Mouse (Mus musculus): ENCODE data around the gene Dop1b. TPM values are rescaled to one million over a fixed set of nuclear protein-coding genes. Genes with fewer than 3 reads are reported as not detected.

Gene Dop1b
- polyA plus RNA-seq, 1 experiment: 13.4 TPM

GRCm38 (mm10) chr16:93816861-93817260, 105.2 kb downstream of the Dop1b start:
- H3K36me3 ChIP-seq (ENCODE audit: control insufficient read depth, insufficient read depth): no peaks in the 10 kb centered on the region
- H3ac ChIP-seq (ENCODE audit: control insufficient read depth, insufficient read length): no peak overlapping the region
- no peaks in the 10 kb centered on the region for H3K79me2 ChIP-seq (ENCODE audit: control insufficient read depth, insufficient read depth)
- H3K27me3 ChIP-seq (ENCODE audit: control insufficient read depth, insufficient read depth, insufficient read length): no peaks in the 10 kb centered on the region
- no peak overlapping the region for H3K4me3 ChIP-seq
- H3K4me2 ChIP-seq (ENCODE audit: low read depth): no peak overlapping the region
- TF ChIP-seq MAX (IDR thresholded peaks at IDR 0.05; ENCODE audit: low read depth) (no peak), SRF (IDR thresholded peaks at IDR 0.05; ENCODE audit: control insufficient read depth, insufficient read length, low read depth) (no peak), POLR2AphosphoS2 (IDR thresholded peaks at IDR 0.05; ENCODE audit: insufficient read length, low read depth) (no peak), E2F4 (IDR thresholded peaks at IDR 0.05; ENCODE audit: insufficient read depth) (no peak), TCF3 (IDR thresholded peaks at IDR 0.05; ENCODE audit: insufficient read length, low read depth) (no peak), REST (IDR thresholded peaks at IDR 0.05; ENCODE audit: insufficient read depth, insufficient read length) (no peak), MYOG (IDR thresholded peaks at IDR 0.05; ENCODE audit: control insufficient read depth in 1 of 3, insufficient read depth in 1 of 3, insufficient read length in 2 of 3, low read depth in 2 of 3) (no peak), POLR2A (IDR thresholded peaks at IDR 0.05; ENCODE audit: insufficient read length, low read depth) (no peak), USF1 (IDR thresholded peaks at IDR 0.05; ENCODE audit: low read depth) (no peak), CEBPB (IDR thresholded peaks at IDR 0.05; ENCODE audit: insufficient read depth, poor library complexity, severe bottlenecking) (no peak), TCF12 (IDR thresholded peaks at IDR 0.05; ENCODE audit: insufficient read depth, poor library complexity, severe bottlenecking) (no peak), MYOD1 (IDR thresholded peaks at IDR 0.05; ENCODE audit: control insufficient read depth in 1 of 3, insufficient read length in 2 of 3, low read depth in 2 of 3) (no peak)

DNA sequence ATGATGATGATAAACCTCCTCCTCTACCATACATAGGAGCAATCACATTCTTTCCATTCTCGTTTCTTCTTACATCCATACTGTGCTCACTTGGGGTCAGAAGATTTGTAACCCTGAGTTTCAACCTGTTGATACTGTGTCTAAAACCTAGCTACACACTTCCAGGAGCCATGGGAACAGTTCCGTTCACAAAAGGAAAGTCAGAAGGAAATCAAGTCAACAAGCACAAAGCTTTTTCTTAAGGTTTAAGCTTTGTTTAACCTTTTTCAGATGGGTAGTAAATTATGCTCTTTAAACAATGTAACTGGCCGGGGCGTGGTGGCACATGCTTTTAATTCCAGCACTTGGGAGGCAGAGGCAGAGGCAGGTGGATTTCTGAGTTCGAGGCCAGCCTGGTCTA, 105.7 kb downstream of the Dop1b start:
- Histone ChIP-seq H3ac (ENCODE audit: control insufficient read depth, insufficient read length) (no peak overlapping the region), H3K27me3 (ENCODE audit: control insufficient read depth, insufficient read depth, insufficient read length) (no peaks in the 10 kb centered on the region), H3K36me3 (ENCODE audit: control insufficient read depth, insufficient read depth) (no peaks in the 10 kb centered on the region), H3K4me3 (no peak overlapping the region), H3K79me2 (ENCODE audit: control insufficient read depth, insufficient read depth) (no peaks in the 10 kb centered on the region), H3K4me2 (ENCODE audit: low read depth) (no peak overlapping the region)
- TF ChIP-seq REST (IDR thresholded peaks at IDR 0.05; ENCODE audit: insufficient read depth, insufficient read length) (no peak), POLR2AphosphoS2 (IDR thresholded peaks at IDR 0.05; ENCODE audit: insufficient read length, low read depth) (no peak), TCF3 (IDR thresholded peaks at IDR 0.05; ENCODE audit: insufficient read length, low read depth) (no peak), MAX (IDR thresholded peaks at IDR 0.05; ENCODE audit: low read depth) (no peak), CEBPB (IDR thresholded peaks at IDR 0.05; ENCODE audit: insufficient read depth, poor library complexity, severe bottlenecking) (no peak), TCF12 (IDR thresholded peaks at IDR 0.05; ENCODE audit: insufficient read depth, poor library complexity, severe bottlenecking) (no peak), SRF (IDR thresholded peaks at IDR 0.05; ENCODE audit: control insufficient read depth, insufficient read length, low read depth) (no peak), POLR2A (IDR thresholded peaks at IDR 0.05; ENCODE audit: insufficient read length, low read depth) (no peak), USF1 (IDR thresholded peaks at IDR 0.05; ENCODE audit: low read depth) (no peak), MYOG (IDR thresholded peaks at IDR 0.05; ENCODE audit: control insufficient read depth in 1 of 3, insufficient read depth in 1 of 3, insufficient read length in 2 of 3, low read depth in 2 of 3) (no peak), MYOD1 (IDR thresholded peaks at IDR 0.05; ENCODE audit: control insufficient read depth in 1 of 3, insufficient read length in 2 of 3, low read depth in 2 of 3) (no peak), E2F4 (IDR thresholded peaks at IDR 0.05; ENCODE audit: insufficient read depth) (no peak)

- Histone ChIP-seq H3K4me2 (ENCODE audit: low read depth) (no peak overlapping the region), H3ac (ENCODE audit: control insufficient read depth, insufficient read length) (no peak overlapping the region), H3K4me3 (no peak overlapping the region), H3K79me2 (ENCODE audit: control insufficient read depth, insufficient read depth) (no peaks in the 10 kb centered on the region), H3K36me3 (ENCODE audit: control insufficient read depth, insufficient read depth) (no peaks in the 10 kb centered on the region), H3K27me3 (ENCODE audit: control insufficient read depth, insufficient read depth, insufficient read length) (no peaks in the 10 kb centered on the region)
- no peak for TF ChIP-seq CEBPB (IDR thresholded peaks at IDR 0.05; ENCODE audit: insufficient read depth, poor library complexity, severe bottlenecking)
- no peak for TF ChIP-seq TCF12 (IDR thresholded peaks at IDR 0.05; ENCODE audit: insufficient read depth, poor library complexity, severe bottlenecking)
- no peak for TF ChIP-seq MYOD1 (IDR thresholded peaks at IDR 0.05; ENCODE audit: control insufficient read depth in 1 of 3, insufficient read length in 2 of 3, low read depth in 2 of 3)
- no peak for TF ChIP-seq MYOG (IDR thresholded peaks at IDR 0.05; ENCODE audit: control insufficient read depth in 1 of 3, insufficient read depth in 1 of 3, insufficient read length in 2 of 3, low read depth in 2 of 3)
- TF ChIP-seq POLR2AphosphoS2 (IDR thresholded peaks at IDR 0.05; ENCODE audit: insufficient read length, low read depth): no peak
- TF ChIP-seq USF1 (IDR thresholded peaks at IDR 0.05; ENCODE audit: low read depth): no peak
- no peak for TF ChIP-seq E2F4 (IDR thresholded peaks at IDR 0.05; ENCODE audit: insufficient read depth)
- TF ChIP-seq POLR2A (IDR thresholded peaks at IDR 0.05; ENCODE audit: insufficient read length, low read depth): no peak
- TF ChIP-seq MAX (IDR thresholded peaks at IDR 0.05; ENCODE audit: low read depth): no peak
- no peak for TF ChIP-seq TCF3 (IDR thresholded peaks at IDR 0.05; ENCODE audit: insufficient read length, low read depth)
- TF ChIP-seq SRF (IDR thresholded peaks at IDR 0.05; ENCODE audit: control insufficient read depth, insufficient read length, low read depth): no peak
- no peak for TF ChIP-seq REST (IDR thresholded peaks at IDR 0.05; ENCODE audit: insufficient read depth, insufficient read length)
Observed at GRCm38 (mm10) chr16:93818691-93819324, 107.1 kb downstream of the Dop1b start.

- H3ac ChIP-seq (ENCODE audit: control insufficient read depth, insufficient read length): no peak overlapping the region
- H3K4me3 ChIP-seq: no peak overlapping the region
- no peaks in the 10 kb centered on the region for H3K79me2 ChIP-seq (ENCODE audit: control insufficient read depth, insufficient read depth)
- H3K27me3 ChIP-seq (ENCODE audit: control insufficient read depth, insufficient read depth, insufficient read length): no peaks in the 10 kb centered on the region
- H3K36me3 ChIP-seq (ENCODE audit: control insufficient read depth, insufficient read depth): no peaks in the 10 kb centered on the region
- TF ChIP-seq E2F4 (IDR thresholded peaks at IDR 0.05; ENCODE audit: insufficient read depth) (no peak), SRF (IDR thresholded peaks at IDR 0.05; ENCODE audit: control insufficient read depth, insufficient read length, low read depth) (no peak), MYOD1 (IDR thresholded peaks at IDR 0.05; ENCODE audit: control insufficient read depth in 1 of 3, insufficient read length in 2 of 3, low read depth in 2 of 3) (peak in 2 of 3 experiments; percentile 11 to 42), REST (IDR thresholded peaks at IDR 0.05; ENCODE audit: insufficient read depth, insufficient read length) (no peak), POLR2A (IDR thresholded peaks at IDR 0.05; ENCODE audit: insufficient read length, low read depth) (no peak), USF1 (IDR thresholded peaks at IDR 0.05; ENCODE audit: low read depth) (no peak)
- peak overlapping the region; percentile 4 for H3K4me2 ChIP-seq (ENCODE audit: low read depth)
Observed at GRCm38 (mm10) chr16:93819325-93819696, 107.6 kb downstream of the Dop1b start.

All from myocyte (in vitro differentiated cells).